Mouse (Mus musculus) CH12.LX (cell line): ENCODE results near the gene Rftn2.

Experiments
- ELF1 ChIP-seq: IDR thresholded peaks from 2 replicates; pipeline ENCODE4 v1.6.1; 2014; ENCODE audit warnings: low read depth, mild to moderate bottlenecking, inconsistent platforms, low read length, improper control_type of control experiment
- MAX ChIP-seq: IDR thresholded peaks from 2 replicates; pipeline ENCODE4 v1.6.1; 2011; ENCODE audit warnings: low read length, improper control_type of control experiment
- NELFE ChIP-seq: IDR thresholded peaks from 2 replicates; pipeline ENCODE4 v1.6.1; 2011; ENCODE audit warnings: low read depth, low read length, improper control_type of control experiment
- POLR2A ChIP-seq: IDR thresholded peaks from 2 replicates; pipeline ENCODE4 v1.6.1; 2011; ENCODE audit warnings: low read depth, mild to moderate bottlenecking, improper control_type of control experiment, low read length
- RAD21 ChIP-seq: IDR thresholded peaks from 2 replicates; pipeline ENCODE4 v1.6.1; 2011; ENCODE audit warnings: low read depth, mild to moderate bottlenecking, low read length, improper control_type of control experiment, moderate library complexity
- TCF12 ChIP-seq: IDR thresholded peaks from 2 replicates; pipeline ENCODE4 v1.6.1; 2014; ENCODE audit warnings: low read depth, mild to moderate bottlenecking, inconsistent platforms, low read length, improper control_type of control experiment
- UBTF ChIP-seq: IDR thresholded peaks from 2 replicates; pipeline ENCODE4 v1.6.1; 2012; ENCODE audit warnings: low read depth, mild to moderate bottlenecking, inconsistent platforms, low read length, improper control_type of control experiment, moderate library complexity
- ZC3H11A ChIP-seq: IDR thresholded peaks from 2 replicates; pipeline ENCODE4 v1.6.1; 2012; ENCODE audit warnings: low read depth, mild to moderate bottlenecking, inconsistent platforms, low read length, improper control_type of control experiment
- ZKSCAN1 ChIP-seq: IDR thresholded peaks from 2 replicates; pipeline ENCODE4 v1.6.1; 2012; ENCODE audit warnings: low read depth, inconsistent platforms, low read length, improper control_type of control experiment, borderline replicate concordance

DNA sequence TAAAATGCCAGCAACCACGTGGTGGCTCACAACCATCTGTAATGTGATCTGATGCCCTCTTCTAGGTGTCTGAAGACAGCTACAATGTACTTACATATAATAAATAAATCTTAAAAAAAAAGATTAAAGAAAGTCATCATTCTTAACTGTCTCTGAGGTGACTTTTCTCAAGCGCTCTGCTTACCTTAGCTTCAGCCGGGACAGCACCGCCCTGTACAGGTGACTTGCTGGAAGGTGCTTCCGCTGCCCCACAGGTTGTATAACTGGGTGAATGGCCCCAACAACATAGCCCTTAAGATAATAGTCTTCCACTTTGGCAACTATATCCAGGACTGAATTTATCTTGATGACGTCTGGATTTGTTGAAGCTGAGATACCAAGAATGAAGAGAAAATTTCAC is 12.6 kb downstream of the Rftn2 start:
- TF ChIP-seq ZKSCAN1 (no peak), UBTF (no peak), TCF12 (no peak), RAD21 (no peak), ZC3H11A (no peak), POLR2A (no peak), ELF1 (no peak), MAX (no peak), NELFE (no peak)
